Mouse (Mus musculus) thymus, postnatal 4 days (tissue): ENCODE data around the gene Nfia.

ENCODE experiments used
- DNase-seq: peaks from one replicate; pipeline ENCODE4 v3.0.0; 2021

The Nfia gene

DNA sequence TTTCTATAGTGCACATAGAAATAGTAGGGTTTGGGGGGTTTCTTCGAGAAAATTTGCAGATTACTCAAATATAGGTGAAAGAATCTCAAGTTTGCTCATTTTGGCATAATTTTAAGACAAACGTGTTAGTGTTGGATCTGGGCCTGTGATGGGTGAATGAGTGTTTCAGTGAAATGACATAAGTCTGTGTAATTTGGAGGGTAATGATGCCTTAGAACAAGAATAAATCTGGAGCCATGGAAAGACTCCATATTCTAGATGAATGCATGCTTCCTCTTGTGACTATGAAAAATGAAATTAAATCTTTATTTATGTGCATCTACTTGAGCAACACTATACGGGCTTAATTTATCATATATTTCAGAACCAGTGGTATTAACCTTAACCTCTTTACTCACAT lies 44.2 kb downstream of the Nfia start:
- no peak for DNase-seq

DNA sequence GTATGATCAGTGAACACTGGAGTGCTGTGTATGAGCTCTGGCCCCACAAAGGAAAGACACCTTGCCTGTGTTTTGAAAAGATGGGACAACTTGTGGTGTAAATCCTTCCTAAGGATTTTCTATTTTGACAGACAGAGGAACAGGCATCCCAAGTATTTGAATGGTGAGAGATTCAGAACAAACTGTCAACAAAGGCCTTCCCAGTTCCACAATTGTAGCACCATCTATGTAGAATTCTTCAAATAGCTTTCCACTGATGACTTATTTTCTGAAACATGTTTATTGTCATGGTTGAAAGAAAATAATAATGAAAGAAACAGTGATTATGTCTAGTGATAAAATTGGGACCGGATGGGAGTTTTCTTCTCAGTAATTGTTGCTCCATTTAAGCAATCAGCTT lies 45.2 kb downstream of the Nfia start:
- DNase-seq, result no peak

DNA sequence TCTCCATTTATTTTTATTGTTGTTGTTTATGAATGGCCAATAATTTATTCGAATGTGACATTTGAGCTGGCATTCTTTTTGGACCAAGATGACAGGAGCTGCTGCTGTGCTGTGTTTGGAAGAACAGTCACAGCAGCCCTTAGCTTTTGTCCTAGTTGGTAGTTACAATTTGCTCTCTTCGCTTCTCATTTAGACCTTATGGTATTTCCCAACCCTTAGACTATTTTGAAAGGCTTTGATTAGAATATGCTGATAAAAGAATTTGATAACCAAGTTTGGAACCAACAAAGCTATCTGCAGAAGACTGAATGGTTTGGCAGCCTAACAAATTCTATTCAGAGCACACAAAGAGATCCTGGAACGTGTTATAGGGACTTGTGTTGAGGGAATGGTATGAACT lies 46.0 kb downstream of the Nfia start:
- DNase-seq, result no peak

DNA sequence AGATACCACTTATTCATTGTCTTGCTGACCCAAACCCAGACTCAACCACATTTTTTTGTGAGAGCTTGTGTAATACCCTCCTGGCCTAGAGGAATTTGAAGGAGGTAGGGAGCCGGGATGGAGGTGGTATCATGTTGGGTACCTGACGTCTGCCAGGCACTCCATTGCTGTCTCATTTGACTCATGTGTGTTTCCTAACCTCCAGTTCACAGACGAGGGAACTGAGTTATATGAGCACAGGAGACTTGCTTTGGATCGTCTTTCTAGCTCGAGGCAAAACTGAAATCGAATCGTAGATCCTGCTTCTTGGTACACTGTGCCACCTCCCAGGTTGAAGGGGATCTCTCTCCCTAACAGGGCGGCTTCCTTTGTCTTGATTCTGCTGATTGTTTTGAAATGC lies 46.6 kb downstream of the Nfia start:
- DNase-seq, result no peak

DNA sequence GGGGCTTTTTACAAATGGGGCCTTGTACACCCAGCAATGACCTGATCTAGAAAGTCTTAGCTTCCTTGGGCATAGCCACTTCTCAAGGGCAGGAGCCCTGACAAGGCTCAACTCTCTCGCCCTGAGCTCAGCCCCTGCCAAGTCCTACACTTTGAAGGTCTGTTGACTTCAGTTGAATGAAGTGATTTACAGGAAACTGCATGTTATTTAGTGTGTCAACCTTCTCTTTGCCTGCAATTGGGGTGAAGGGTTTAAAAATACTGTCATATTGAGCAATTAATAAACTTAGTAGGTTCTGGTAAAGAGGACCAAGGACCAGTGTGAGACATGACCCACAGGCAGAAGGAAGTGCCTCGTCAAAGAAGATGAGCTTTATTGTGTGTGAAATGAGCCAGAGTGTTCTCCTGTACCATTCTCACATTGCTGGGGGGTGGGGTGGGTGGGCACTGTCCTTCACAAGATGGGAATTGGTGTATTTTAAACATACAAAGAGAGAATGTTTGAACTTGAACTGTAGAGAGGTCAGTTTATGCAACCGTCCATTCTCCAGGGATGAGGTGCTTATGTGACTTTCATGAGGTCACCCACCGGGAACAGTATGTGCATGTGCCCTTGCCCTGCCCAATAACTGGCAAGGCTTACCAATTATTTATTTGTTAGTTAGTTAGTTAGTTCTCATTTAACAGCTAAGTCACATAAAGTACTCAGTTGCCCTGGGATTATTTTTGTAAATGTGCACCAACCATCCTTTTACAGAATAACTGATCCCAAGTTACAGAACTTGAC lies 48.1 kb downstream of the Nfia start:
- no peak for DNase-seq

- DNase-seq, result no peak
These were observed 49.2 kb downstream of the Nfia start for GRCm38 (mm10) chr4:97821556-97822251.

DNA sequence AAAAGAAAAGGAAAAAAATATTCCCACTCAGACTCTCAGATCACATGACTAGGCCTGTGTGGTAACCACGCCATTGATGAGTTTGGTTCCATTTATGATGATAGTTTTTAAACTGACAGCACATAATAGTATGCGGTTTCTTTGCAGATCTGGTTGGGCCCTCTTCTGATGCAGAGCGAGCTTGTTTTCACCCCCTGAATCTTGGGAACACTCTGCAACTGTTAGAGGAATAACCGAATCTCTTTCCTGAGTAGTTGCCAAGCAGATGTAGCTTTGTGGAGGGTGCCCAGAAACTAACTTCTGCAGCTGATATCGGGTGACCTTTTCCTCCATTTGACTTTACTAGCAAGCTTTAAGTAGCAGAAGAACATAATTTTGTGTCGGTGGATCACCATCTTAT lies 51.0 kb downstream of the Nfia start:
- DNase-seq, result no peak

DNA sequence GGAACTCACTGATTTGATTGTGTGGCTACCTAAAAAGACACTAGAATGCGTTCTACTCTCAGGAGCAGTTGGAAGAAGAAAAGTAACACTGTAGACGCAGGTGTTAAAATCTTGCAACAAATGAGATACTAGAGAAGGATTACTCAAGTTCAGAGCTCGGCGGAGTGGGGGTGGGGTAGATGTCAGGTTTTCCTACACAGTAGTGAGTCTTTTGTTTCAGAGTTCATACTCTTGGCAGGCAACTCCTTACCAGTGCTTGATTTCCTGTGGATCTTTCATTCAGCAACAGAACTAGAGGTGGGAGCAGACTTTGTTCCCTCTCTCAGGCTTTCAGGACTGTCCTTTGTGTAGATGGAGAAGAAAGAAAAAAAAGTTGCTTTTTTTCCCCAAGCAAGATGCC lies 51.9 kb downstream of the Nfia start:
- DNase-seq, result no peak

DNA sequence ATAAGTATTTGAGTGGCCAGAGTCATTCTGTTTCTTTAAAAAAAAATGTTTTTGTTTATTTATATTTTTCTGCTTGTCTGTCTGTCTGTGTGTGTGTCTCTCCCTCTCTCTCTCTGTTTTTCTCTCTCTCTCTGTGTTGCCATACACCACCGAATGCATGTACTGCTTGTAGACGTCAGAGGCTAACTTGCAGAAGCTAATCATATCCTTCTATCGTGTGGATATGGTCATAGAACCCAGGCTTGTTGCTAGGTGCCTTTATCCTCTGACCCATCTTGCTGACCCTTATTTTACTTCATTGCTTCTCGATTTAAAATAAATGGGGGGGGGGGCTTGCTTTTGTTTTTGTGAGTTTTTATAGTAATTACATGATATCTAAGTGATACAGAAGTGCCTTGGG lies 52.9 kb downstream of the Nfia start:
- DNase-seq, result no peak

GRCm38 (mm10) chr4:97825841-97826240 lies 53.3 kb downstream of the Nfia start:
- no peak for DNase-seq

GRCm38 (mm10) chr4:97827115-97827514 lies 54.6 kb downstream of the Nfia start:
- DNase-seq, result no peak

- DNase-seq, result no peak
These were observed 56.0 kb downstream of the Nfia start for GRCm38 (mm10) chr4:97828579-97828978.

GRCm38 (mm10) chr4:97829336-97830050 lies 57.0 kb downstream of the Nfia start:
- no peak for DNase-seq

DNA sequence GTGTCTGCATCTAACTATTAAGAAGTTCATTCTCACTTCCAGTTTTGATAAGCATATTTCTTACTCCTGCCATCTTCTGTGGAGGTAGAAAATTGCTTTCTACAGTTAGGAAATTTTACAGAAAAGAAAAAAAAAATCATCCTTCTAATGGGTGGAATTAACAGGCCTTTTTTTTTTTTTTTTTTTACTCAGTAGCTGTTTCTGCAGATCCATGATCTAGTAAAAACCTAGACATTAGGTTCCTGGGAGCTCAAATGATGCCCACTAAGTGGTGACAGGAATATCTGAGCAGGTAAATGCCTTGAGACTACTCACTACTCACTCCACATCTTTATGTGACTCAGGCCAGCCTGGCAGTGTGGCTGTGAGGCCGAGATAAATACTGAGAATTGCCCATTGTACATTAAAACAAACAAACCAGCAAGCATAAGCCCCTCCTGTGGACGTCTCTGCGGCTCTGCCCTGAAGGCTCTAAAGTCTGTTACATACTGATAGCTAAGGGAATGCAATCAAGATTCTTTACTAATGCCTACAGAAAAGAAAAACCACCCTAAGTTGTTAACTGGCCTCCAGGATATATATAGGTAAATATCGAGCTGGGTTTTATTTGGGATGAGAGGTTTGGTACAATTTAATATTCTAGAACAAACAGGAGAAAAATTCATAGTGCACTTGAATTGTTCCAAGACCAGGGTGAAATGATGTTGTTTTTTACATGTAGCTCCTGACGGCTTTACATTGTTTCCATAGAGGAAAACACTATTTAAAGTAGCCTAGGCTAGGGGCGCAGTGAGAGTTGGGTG lies 57.7 kb downstream of the Nfia start:
- no peak for DNase-seq

GRCm38 (mm10) chr4:97830935-97831608 lies 58.5 kb downstream of the Nfia start:
- DNase-seq, result no peak

GRCm38 (mm10) chr4:97831611-97832278 lies 59.2 kb downstream of the Nfia start:
- DNase-seq, result no peak

- no peak for DNase-seq
These were observed 59.7 kb downstream of the Nfia start for GRCm38 (mm10) chr4:97832279-97832640.

- DNase-seq, result no peak
These were observed 64.3 kb downstream of the Nfia start for GRCm38 (mm10) chr4:97836812-97837211.

DNA sequence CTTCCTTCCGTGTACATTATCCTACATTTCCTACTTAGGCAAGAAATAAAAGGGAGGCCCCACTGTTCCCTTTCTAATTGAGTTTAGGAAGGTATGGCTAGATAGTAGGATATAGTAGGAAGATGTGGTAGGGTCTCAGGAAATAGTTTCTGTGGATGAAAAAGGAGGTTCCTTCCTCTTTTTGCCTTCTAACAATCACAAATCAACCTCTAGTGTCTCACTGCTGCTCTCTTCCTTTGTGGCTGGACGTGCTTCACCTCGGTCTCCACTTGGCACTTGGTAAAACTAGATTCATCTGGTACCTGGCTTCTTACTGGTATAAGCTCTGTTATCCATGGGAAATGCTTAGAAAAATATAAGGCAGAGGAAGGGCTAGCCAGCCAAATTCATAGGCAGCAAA lies 65.2 kb downstream of the Nfia start:
- no peak for DNase-seq

- DNase-seq, result no peak
These were observed 66.1 kb downstream of the Nfia start for GRCm38 (mm10) chr4:97838651-97839050.

DNA sequence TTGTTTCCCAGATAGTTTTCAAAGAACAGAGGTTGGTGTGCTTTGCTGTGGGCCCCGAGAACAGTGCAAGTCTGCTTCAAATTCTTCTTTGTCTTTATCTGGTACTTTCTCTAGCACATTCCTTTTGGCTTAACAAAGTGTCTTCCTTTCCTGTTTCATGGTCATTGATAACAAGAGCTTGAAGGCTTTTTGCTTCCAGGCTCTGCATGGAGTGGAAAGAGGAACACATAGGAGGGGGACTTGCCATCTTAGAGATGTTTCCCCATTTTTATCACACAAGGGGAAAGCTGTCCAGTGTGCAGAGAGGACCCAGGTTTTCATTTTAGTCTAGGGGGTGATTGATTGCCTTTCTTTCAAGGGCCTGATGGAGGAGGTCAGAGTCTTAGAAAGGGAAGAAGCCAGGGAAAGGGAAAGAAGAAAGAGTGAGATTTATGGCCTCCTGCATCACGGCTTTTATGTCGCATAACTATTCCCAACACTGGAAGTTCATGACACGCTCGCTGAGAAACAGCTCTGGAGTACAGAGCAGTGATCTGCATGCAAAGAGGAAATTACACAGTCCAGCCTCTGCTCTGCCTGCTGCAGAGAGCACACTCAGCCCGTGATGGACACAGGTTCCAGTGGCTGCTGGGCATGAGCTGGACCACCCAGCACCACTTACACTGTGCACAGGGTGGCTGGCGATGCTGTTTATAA lies 67.0 kb downstream of the Nfia start:
- DNase-seq, result no peak
